Mouse (Mus musculus) MEL (cell line): ENCODE results near the gene Gdf5. TPM values are rescaled to one million over a fixed set of nuclear protein-coding genes. Genes with fewer than 3 reads are reported as not detected.

Source experiments
- DNase-seq: peaks from one replicate; pipeline ENCODE4 v3.0.0; 2011; ENCODE audit warnings: low read depth, low spot score
- H3K27ac ChIP-seq: 2 replicates; pipeline ENCODE4 v1.5.1; 2012; ENCODE audit warnings: low read depth, mild to moderate bottlenecking, control low read depth, low read length, moderate library complexity; ENCODE audit not compliant: control insufficient read depth
- H3K27me3 ChIP-seq, 2 experiments: fragments of 150-350 bp in 1 of 2; sonication (generic) in 1 of 2; 2 replicates each; pipeline ENCODE4 v1.6.1; 2012; ENCODE audit warnings: low read length in 2 of 2, mild to moderate bottlenecking in 2 of 2, improper control_type of control experiment in 1 of 2, moderate library complexity in 1 of 2; ENCODE audit not compliant: insufficient read depth in 2 of 2, control insufficient read depth in 1 of 2
- H3K36me3 ChIP-seq, 2 experiments: 2 replicates each; pipeline ENCODE4 v1.6.1; 2012 to 2014; ENCODE audit warnings: low read length in 2 of 2, improper control_type of control experiment in 1 of 2, inconsistent platforms in 1 of 2, mild to moderate bottlenecking in 1 of 2; ENCODE audit not compliant: insufficient read depth in 2 of 2, control insufficient read depth in 1 of 2
- H3K4me1 ChIP-seq, 2 experiments: fragments of 150-350 bp in 1 of 2; sonication (generic) in 1 of 2; 2 replicates each; pipeline ENCODE4 v1.6.1; 2012; ENCODE audit warnings: low read length in 2 of 2, improper control_type of control experiment in 1 of 2, mild to moderate bottlenecking in 1 of 2; ENCODE audit not compliant: insufficient read depth in 2 of 2, control insufficient read depth in 1 of 2
- H3K4me3 ChIP-seq, 2 experiments: fragments of 150-350 bp in 1 of 2; sonication (generic) in 1 of 2; 2 replicates each; pipeline ENCODE4 v1.5.1; 2012; ENCODE audit warnings: low read depth in 2 of 2, low read length in 2 of 2, mild to moderate bottlenecking in 2 of 2, moderate library complexity in 2 of 2, control low read depth in 1 of 2, improper control_type of control experiment in 1 of 2; ENCODE audit not compliant: control insufficient read depth in 1 of 2, insufficient read depth in 1 of 2
- H3K79me2 ChIP-seq: 2 replicates; pipeline ENCODE4 v1.6.1; 2012; ENCODE audit warnings: mild to moderate bottlenecking, low read length, moderate library complexity; ENCODE audit not compliant: control insufficient read depth, poor library complexity, insufficient read depth
- H3K9ac ChIP-seq: 2 replicates; pipeline ENCODE4 v1.6.1; 2012; ENCODE audit warnings: low read depth, mild to moderate bottlenecking, control low read depth, low read length, moderate library complexity; ENCODE audit not compliant: control insufficient read depth, poor library complexity, severe bottlenecking
- H3K9me3 ChIP-seq: fragments of 150-350 bp; sonication (generic); replicated peaks from 2 replicates; pipeline ENCODE4 v1.6.1; 2012; ENCODE audit warnings: mild to moderate bottlenecking, low read length, improper control_type of control experiment, moderate library complexity; ENCODE audit not compliant: insufficient read depth
- CHD1 ChIP-seq: IDR thresholded peaks from 2 replicates; pipeline ENCODE4 v1.6.1; 2012; ENCODE audit warnings: low read depth, mild to moderate bottlenecking, inconsistent platforms, low read length, improper control_type of control experiment
- GABPA ChIP-seq: IDR thresholded peaks from 2 replicates; pipeline ENCODE4 v1.6.1; 2012; ENCODE audit warnings: low read depth, mild to moderate bottlenecking, inconsistent platforms, low read length, improper control_type of control experiment, moderate library complexity
- MYB ChIP-seq: IDR thresholded peaks from 2 replicates; pipeline ENCODE4 v1.6.1; 2011; ENCODE audit warnings: mild to moderate bottlenecking, low read depth, low read length, improper control_type of control experiment
- NELFE ChIP-seq: IDR thresholded peaks from 2 replicates; pipeline ENCODE4 v1.6.1; 2011; ENCODE audit warnings: low read depth, low read length, improper control_type of control experiment
- POLR2AphosphoS2 ChIP-seq: IDR thresholded peaks from 2 replicates; pipeline ENCODE4 v1.6.1; 2011; ENCODE audit warnings: low read length, improper control_type of control experiment
- POLR2AphosphoS5 ChIP-seq: IDR thresholded peaks from 2 replicates; pipeline ENCODE4 v1.6.1; 2012; ENCODE audit warnings: low read depth, borderline replicate concordance, mild to moderate bottlenecking, inconsistent platforms, low read length, moderate library complexity, mixed read lengths
- RAD21 ChIP-seq: IDR thresholded peaks from 2 replicates; pipeline ENCODE4 v1.6.1; 2011; ENCODE audit warnings: mild to moderate bottlenecking, low read depth, low read length, improper control_type of control experiment
- SMC3 ChIP-seq: IDR thresholded peaks from 2 replicates; pipeline ENCODE4 v1.6.1; 2011; ENCODE audit warnings: low read depth, low read length, improper control_type of control experiment
- TBP ChIP-seq: IDR thresholded peaks from 2 replicates; pipeline ENCODE4 v1.8.0; 2011; ENCODE audit warnings: low read depth, low read length, improper control_type of control experiment
- USF2 ChIP-seq, 2 experiments: IDR thresholded peaks; 2 replicates each; pipeline ENCODE4 v1.6.1; 2011 to 2012; ENCODE audit warnings: improper control_type of control experiment in 2 of 2, low read length in 2 of 2, borderline replicate concordance in 1 of 2, inconsistent platforms in 1 of 2, low read depth in 1 of 2, mild to moderate bottlenecking in 1 of 2; ENCODE audit not compliant: insufficient read depth in 1 of 2
- ZMIZ1 ChIP-seq: IDR thresholded peaks from 2 replicates; pipeline ENCODE4 v1.6.1; 2012; ENCODE audit warnings: low read depth, mild to moderate bottlenecking, inconsistent platforms, low read length, improper control_type of control experiment, moderate library complexity
- ZNF384 ChIP-seq: IDR thresholded peaks from 2 replicates; pipeline ENCODE4 v1.6.1; 2012; ENCODE audit warnings: low read depth, mild to moderate bottlenecking, inconsistent platforms, low read length, improper control_type of control experiment
- polyA plus RNA-seq, 2 experiments: library from polyadenylated mRNA; stranded (reverse) in 1 of 2; unstranded in 1 of 2; fragments of >175 nt in 1 of 2; fragments of >200 nt in 1 of 2; gene quantifications; 2 replicates each; pipeline versions ENCODE4 v1.2.1 to v1.2.4; 2012; ENCODE audit warnings: low replicate concordance in 2 of 2, low read depth in 1 of 2; ENCODE audit not compliant: insufficient read length in 2 of 2, insufficient read depth in 1 of 2, missing spikeins in 1 of 2
- total RNA-seq: library from RNA; depleted of rRNA; stranded (reverse); fragments of 300-350 nt; gene quantifications from 2 replicates; pipeline ENCODE4 v1.2.3, GENCODE M21; 2012

The Gdf5 gene
- total and polyA plus RNA-seq, 3 experiments = 0.06 TPM; not detected in 2

- Histone ChIP-seq H3K9me3 (no peaks in the 10 kb centered on the region), H3K4me3 (no peak overlapping the region), H3K79me2 (no peaks in the 10 kb centered on the region), H3K27ac (no peak overlapping the region), H3K4me1 (no peaks in the 10 kb centered on the region), H3K36me3 (peaks cover 0 to 3% of the 10 kb centered on the region in 2 experiments; a peak in 1 of 4 replicates), H3K27me3 (no peaks in the 10 kb centered on the region), H3K9ac (no peak overlapping the region; the same call in 1 of the 2 replicates)
- peak; percentile 16 for DNase-seq
- TF ChIP-seq ZMIZ1 = no peak
Measured at GRCm38 (mm10) chr2:155979328-155979991, 34.3 kb upstream of the Gdf5 start.

DNA sequence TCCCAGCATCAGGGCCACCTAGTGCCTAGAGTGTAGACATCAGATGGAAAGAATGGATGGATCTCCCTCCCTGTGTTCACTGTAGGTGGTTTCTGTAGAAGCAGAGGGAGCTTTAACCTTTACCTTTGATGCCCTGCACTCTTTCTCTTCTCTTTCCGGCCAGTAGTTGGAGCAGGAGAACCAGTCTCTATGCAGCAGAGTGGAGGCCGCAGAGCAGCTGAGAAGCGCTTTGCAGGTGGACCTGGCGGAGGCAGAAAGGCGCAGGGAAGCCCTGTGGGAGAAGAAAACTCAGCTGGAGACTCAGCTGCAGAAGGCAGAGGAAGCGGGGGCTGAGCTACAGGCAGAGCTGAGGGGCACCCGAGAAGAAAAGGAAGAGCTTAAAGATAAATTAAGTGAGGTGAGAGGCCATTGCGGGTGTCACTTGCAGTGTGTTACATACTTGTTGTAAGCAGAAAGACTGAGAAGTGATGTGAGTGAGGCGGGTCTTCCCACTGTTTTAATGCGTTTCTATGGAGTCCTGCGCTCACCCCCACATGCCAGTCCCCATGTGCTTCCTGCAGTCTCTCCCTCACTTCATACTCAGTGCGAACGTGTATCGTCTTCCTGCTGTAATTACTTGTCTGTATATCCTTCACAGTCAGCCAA lies 29.0 kb upstream of the Gdf5 start:
- no peak for DNase-seq
- no peaks in the 10 kb centered on the region; a peak in 1 of 4 replicates for H3K36me3 ChIP-seq
- H3K4me1 ChIP-seq = no peaks in the 10 kb centered on the region
- no peaks in the 10 kb centered on the region for H3K79me2 ChIP-seq
- H3K27ac ChIP-seq = no peak overlapping the region
- no peak overlapping the region for H3K9ac ChIP-seq
- TF ChIP-seq MYB (no peak), USF2 (IDR thresholded peaks at IDR 0.05; ENCODE audit: borderline replicate concordance in 1 of 2, insufficient read depth in 1 of 2, low read depth in 1 of 2, low read length in 2 of 2) (no peak), ZNF384 (no peak), ZMIZ1 (no peak), TBP (no peak), NELFE (no peak), SMC3 (no peak), POLR2AphosphoS2 (no peak), RAD21 (no peak)
- H3K9me3 ChIP-seq = no peaks in the 10 kb centered on the region
- H3K4me3 ChIP-seq = no peak overlapping the region
- H3K27me3 ChIP-seq = no peaks in the 10 kb centered on the region

DNA sequence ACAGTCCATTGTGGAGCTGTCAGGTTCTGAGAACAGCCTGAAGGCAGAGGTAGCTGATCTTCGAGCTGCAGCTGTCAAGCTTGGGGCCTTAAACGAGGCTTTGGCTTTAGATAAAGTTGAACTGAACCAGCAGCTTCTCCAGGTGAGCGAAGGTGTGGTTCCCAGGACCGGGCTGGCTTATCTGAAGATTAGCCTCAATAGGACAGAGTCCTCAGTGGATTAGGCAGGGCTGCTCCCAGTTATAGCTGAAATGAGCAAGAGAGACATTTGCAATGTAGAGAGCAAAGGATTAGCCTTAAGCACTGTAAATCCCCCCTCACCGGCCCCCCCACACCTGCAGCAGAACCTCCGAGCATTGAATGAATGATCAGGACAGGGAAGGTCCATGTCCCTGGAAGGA lies 28.2 kb upstream of the Gdf5 start:
- Histone ChIP-seq H3K4me1 (no peaks in the 10 kb centered on the region), H3K9me3 (no peaks in the 10 kb centered on the region), H3K4me3 (no peak overlapping the region), H3K27ac (no peak overlapping the region), H3K9ac (no peak overlapping the region), H3K79me2 (no peaks in the 10 kb centered on the region), H3K36me3 (peaks cover 0 to 3% of the 10 kb centered on the region in 2 experiments; a peak in 1 of 4 replicates), H3K27me3 (no peaks in the 10 kb centered on the region)
- no peak for DNase-seq
- TF ChIP-seq GABPA (no peak), RAD21 (no peak), POLR2AphosphoS5 (no peak), CHD1 (no peak)
